Mouse (Mus musculus) G1E (cell line): Measurements from ENCODE around the gene Dnajc16.

Source experiments
- CTCF ChIP-seq: IDR thresholded peaks from 2 replicates; pipeline ENCODE4 v1.5.1; 2012; ENCODE audit warnings: low read depth, low read length, inconsistent platforms, mixed read lengths
- GATA2 ChIP-seq: IDR thresholded peaks from 2 replicates; pipeline ENCODE4 v1.6.1; 2012; ENCODE audit warnings: low read depth, low read length, inconsistent platforms, borderline replicate concordance

DNA sequence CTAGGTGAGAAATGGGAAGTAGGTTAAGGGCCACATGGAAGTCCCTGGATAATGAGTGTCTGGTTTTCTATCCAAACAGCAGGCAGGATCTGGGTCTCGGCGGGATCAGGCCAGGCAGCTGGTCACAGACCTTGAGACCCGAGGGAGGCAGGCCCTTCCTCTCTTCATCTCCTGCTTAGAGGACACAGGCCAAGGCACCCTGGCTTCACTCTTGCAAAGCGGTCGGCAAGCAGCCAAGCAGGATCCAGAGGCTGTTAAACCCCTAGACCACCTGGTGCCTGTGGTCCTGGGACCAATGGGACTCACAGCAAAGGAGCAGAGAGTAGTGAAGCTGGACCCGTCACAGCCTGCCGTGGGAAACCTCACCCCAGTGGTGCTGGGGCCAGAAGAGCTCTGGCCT is 5.6 kb upstream of the Dnajc16 start:
- TF ChIP-seq CTCF: no peak
- no peak for TF ChIP-seq GATA2
